Mouse (Mus musculus): ENCODE measurements at regions not wholly inside any gene's neighbourhood (a gene's known extent, or its start where the extent isn't known, plus 50 kb on each side); places are given as distances from the start of the nearest gene placed in this dataset.
"Not testable (repeated sequence)": the region's sequence is repeated elsewhere in the genome, so short reads cannot be mapped to it uniquely, and the experiment has no call there.

DNA sequence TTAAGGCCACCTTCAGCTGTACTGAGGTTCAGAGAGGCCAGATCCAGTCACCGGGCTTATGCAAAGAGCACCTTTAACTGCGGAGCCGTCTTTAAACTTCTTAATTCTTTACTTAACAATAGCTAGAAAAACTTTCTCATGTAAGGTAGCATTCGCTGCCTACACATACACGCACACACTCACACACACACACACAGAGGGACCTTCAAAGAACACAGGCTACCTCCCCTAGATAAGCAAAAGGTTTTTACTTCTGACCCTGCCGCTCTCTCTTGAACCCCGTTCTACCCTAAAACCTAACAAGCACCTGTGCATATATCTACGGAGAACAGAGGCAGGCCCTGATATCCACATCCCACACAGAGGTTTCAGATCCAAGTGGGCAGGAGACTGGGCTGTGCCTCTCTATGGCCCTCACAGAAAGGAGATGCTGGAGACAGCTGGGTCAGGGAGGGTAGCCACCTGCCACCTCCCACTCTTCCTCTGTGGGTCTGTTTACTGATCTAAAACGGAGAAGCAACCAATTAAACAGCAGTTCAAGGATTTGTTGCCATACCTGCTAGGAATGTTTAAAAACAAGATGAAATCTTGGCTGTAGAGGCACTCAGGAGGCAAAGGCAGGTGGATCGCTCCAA lies 81.2 kb downstream of the Tomm20 start:
- no peak overlapping the region for H3K4me2 ChIP-seq
- WGBS = 93% methylated on average over 10 of the region's 10 CpGs
- no peaks in the 10 kb centered on the region for H3K27me3 ChIP-seq
- no peaks in the 10 kb centered on the region for H3K36me3 ChIP-seq
- H3K9ac ChIP-seq = no peak overlapping the region
- H3K27ac ChIP-seq (replicated peaks) = no peak overlapping the region
- ATAC-seq (ENCODE audit: low FRiP score, low read depth) = no peak
- H3K9me3 ChIP-seq = no peaks in the 10 kb centered on the region
- no peaks in the 10 kb centered on the region for H3K4me1 ChIP-seq (replicated peaks)
- no peak overlapping the region for H3K4me3 ChIP-seq

- WGBS = 100% methylated on average over 1 of the region's 1 CpGs
- H3K36me3 ChIP-seq; ATAC-seq (ENCODE audit: low FRiP score, low read depth): not testable (repeated sequence)
Observed at GRCm38 (mm10) chr8:126863661-126864060, 82.0 kb downstream of the Tomm20 start.

GRCm38 (mm10) chr8:126861754-126862153 lies 83.9 kb downstream of the Tomm20 start:
- 94% methylated on average over 8 of the region's 8 CpGs for WGBS
- Histone ChIP-seq H3K9ac (no peak overlapping the region), H3K4me1 (replicated peaks) (no peaks in the 10 kb centered on the region), H3K4me3 (no peak overlapping the region), H3K36me3 (no peaks in the 10 kb centered on the region), H3K27me3 (no peaks in the 10 kb centered on the region), H3K9me3 (no peaks in the 10 kb centered on the region), H3K4me2 (no peak overlapping the region), H3K27ac (replicated peaks) (no peak overlapping the region)
- no peak for ATAC-seq (ENCODE audit: low FRiP score, low read depth)

More at GRCm38 (mm10) chr8:126863661-126864060, 82.0 kb downstream of the Tomm20 start:
- H3K4me2 ChIP-seq; H3K9ac ChIP-seq; H3K4me3 ChIP-seq; H3K4me1 ChIP-seq (replicated peaks); H3K27ac ChIP-seq (replicated peaks); H3K27me3 ChIP-seq; H3K9me3 ChIP-seq: not testable (repeated sequence)

DNA sequence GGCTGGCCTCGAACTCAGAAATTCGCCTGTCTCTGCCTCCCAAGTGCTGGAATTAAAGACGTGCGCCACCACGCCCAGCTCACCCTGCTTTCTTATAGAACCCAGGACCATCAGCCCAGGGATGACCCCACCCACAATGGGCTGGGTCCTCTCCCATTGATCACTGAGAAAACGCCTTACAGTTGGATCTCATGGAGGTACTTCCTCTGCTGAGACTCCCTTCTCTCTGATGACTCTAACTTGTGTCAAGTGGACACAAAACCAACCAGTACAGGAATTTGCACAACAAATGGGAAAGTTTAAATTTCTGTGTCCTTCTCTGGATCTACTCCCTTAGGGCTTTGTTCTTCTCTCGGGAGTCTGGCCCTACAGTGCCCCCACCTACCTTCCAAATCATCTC lies 85.0 kb downstream of the Tomm20 start:
- 88% methylated on average over 7 of the region's 7 CpGs for WGBS
- no peak for ATAC-seq (ENCODE audit: low FRiP score, low read depth)
- Histone ChIP-seq H3K9me3 (no peaks in the 10 kb centered on the region), H3K4me1 (replicated peaks) (no peaks in the 10 kb centered on the region), H3K9ac (no peak overlapping the region), H3K27me3 (no peaks in the 10 kb centered on the region), H3K27ac (replicated peaks) (no peak overlapping the region), H3K36me3 (no peaks in the 10 kb centered on the region), H3K4me3 (no peak overlapping the region), H3K4me2 (no peak overlapping the region)

DNA sequence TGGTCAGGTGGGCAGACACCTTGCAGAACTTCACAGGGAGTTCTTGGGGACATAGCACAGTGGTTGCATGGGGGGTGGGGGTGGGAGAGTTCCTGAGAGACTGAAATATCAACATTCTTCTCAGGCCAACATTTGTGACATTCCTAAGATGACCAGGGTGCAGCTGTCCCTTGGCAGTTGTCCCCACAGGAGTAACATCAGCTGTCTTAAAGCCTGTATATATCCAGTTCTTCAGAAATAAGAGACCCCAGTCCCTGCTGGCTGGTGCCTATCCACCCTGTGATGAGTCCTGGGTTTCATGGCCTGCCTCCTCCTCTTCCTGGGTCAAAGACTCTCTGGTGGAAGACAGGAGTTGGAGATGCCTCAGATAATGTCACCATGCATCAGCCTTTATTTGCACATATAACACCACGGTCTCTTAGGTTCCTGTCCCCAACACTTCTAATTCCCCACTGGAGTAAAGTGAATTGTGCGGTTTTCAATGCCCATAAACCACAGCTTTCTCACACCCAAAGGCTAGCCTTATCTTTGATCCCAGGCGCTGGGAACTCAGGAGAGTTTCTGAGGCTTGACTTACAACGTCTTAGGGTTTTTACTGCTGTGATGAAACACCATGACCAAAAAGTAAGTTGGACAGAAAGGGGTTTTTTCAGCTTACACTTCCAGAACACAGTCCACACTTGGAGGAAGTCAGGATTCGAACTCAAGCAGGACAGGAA lies 85.8 kb downstream of the Tomm20 start:
- Histone ChIP-seq H3K36me3 (no peaks in the 10 kb centered on the region), H3K27me3 (no peaks in the 10 kb centered on the region), H3K4me1 (replicated peaks) (no peaks in the 10 kb centered on the region), H3K4me2 (no peak overlapping the region), H3K4me3 (no peak overlapping the region), H3K9ac (no peak overlapping the region), H3K9me3 (no peaks in the 10 kb centered on the region), H3K27ac (replicated peaks) (no peak overlapping the region)
- WGBS = 93% methylated on average over 5 of the region's 5 CpGs
- no peak for ATAC-seq (ENCODE audit: low FRiP score, low read depth)

GRCm38 (mm10) chr8:126857307-126858203 lies 88.1 kb downstream of the Tomm20 start:
- ATAC-seq (ENCODE audit: low FRiP score, low read depth) = no peak
- no peak overlapping the region for H3K27ac ChIP-seq (replicated peaks)
- H3K9me3 ChIP-seq = no peaks in the 10 kb centered on the region
- H3K4me1 ChIP-seq (replicated peaks) = 0 out of 2 replicates have a peak, but pooled peaks cover 6% of the 10 kb centered on the region
- no peaks in the 10 kb centered on the region for H3K27me3 ChIP-seq
- H3K4me2 ChIP-seq = no peak overlapping the region
- 82% methylated on average over 13 of the region's 13 CpGs for WGBS
- H3K4me3 ChIP-seq = no peak overlapping the region
- no peaks in the 10 kb centered on the region for H3K36me3 ChIP-seq
- H3K9ac ChIP-seq = no peak overlapping the region

DNA sequence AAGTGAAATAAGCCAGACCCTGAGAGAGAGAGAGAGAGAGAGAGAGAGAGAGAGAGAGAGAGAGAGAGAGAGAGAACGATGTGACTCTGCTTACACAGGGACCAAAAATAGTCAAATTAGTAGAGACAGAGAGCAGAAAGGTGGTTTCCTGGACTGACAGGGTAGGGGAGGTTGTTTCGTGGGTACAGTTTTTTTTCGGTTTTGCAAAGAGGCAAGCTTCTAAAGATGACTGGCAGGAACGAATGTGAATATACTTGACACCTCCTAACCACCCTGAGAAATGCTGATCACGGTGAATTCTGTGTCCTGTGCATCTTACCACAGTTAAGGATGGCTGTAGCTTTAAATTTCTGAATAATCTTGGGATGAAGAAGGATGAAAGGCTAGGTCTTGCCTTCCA lies 89.7 kb downstream of the Tomm20 start:
- no peaks in the 10 kb centered on the region for H3K9me3 ChIP-seq
- 0 out of 2 replicates have a peak, but pooled peaks cover 6% of the 10 kb centered on the region for H3K4me1 ChIP-seq (replicated peaks)
- no peak overlapping the region for H3K9ac ChIP-seq
- no peaks in the 10 kb centered on the region for H3K27me3 ChIP-seq
- H3K4me3 ChIP-seq = no peak overlapping the region
- no peak overlapping the region for H3K27ac ChIP-seq (replicated peaks)
- H3K36me3 ChIP-seq = no peaks in the 10 kb centered on the region
- 85% methylated on average over 5 of the region's 5 CpGs for WGBS
- H3K4me2 ChIP-seq = no peak overlapping the region
- no peak for ATAC-seq (ENCODE audit: low FRiP score, low read depth)

GRCm38 (mm10) chr8:126855056-126855609 lies 90.5 kb downstream of the Tomm20 start:
- no peak overlapping the region for H3K9ac ChIP-seq
- H3K27ac ChIP-seq (replicated peaks) = no peak overlapping the region
- H3K4me2 ChIP-seq = no peak overlapping the region
- 0 out of 2 replicates have a peak, but pooled peaks cover 6% of the 10 kb centered on the region for H3K4me1 ChIP-seq (replicated peaks)
- no peaks in the 10 kb centered on the region for H3K27me3 ChIP-seq
- H3K9me3 ChIP-seq = no peaks in the 10 kb centered on the region
- no peak overlapping the region for H3K4me3 ChIP-seq
- WGBS = 85% methylated on average over 2 of the region's 2 CpGs
- ATAC-seq (ENCODE audit: low FRiP score, low read depth) = no peak
- H3K36me3 ChIP-seq = no peaks in the 10 kb centered on the region

GRCm38 (mm10) chr8:126854121-126855055 lies 91.3 kb downstream of the Tomm20 start:
- Histone ChIP-seq H3K27ac (replicated peaks) (no peak overlapping the region), H3K4me3 (no peak overlapping the region), H3K9me3 (no peaks in the 10 kb centered on the region), H3K4me1 (replicated peaks) (0 out of 2 replicates have a peak, but pooled peaks cover 6% of the 10 kb centered on the region), H3K36me3 (no peaks in the 10 kb centered on the region), H3K9ac (no peak overlapping the region), H3K27me3 (no peaks in the 10 kb centered on the region), H3K4me2 (no peak overlapping the region)
- ATAC-seq (ENCODE audit: low FRiP score, low read depth) = no peak
- 66% methylated on average over 22 of the region's 22 CpGs for WGBS

GRCm38 (mm10) chr8:126852663-126853390 lies 92.8 kb downstream of the Tomm20 start:
- H3K4me1 ChIP-seq (replicated peaks) = 0 out of 2 replicates have a peak, but pooled peaks cover 6% of the 10 kb centered on the region
- H3K9me3 ChIP-seq = no peaks in the 10 kb centered on the region
- no peaks in the 10 kb centered on the region for H3K27me3 ChIP-seq
- 0 out of 2 replicates have a peak overlapping the region, but pooled peaks have one; percentile 3 for H3K27ac ChIP-seq (replicated peaks)
- H3K4me3 ChIP-seq = no peak overlapping the region
- no peak overlapping the region for H3K9ac ChIP-seq
- no peak overlapping the region for H3K4me2 ChIP-seq
- H3K36me3 ChIP-seq = no peaks in the 10 kb centered on the region
- 51% methylated on average over 10 of the region's 10 CpGs for WGBS
- no peak for ATAC-seq (ENCODE audit: low FRiP score, low read depth)

Data from hindbrain, embryonic 15.5 days (tissue).